Mouse (Mus musculus) C3H10T1/2 (cell line): ENCODE measurements around the gene Tcp1. TPM values are rescaled to one million over a fixed set of nuclear protein-coding genes. Genes with fewer than 3 reads are reported as not detected.

Source experiments
- polyA plus RNA-seq, 2 experiments: library from polyadenylated mRNA; unstranded; fragments of >200 nt; fragmentation: generic; extraction: Trizol; gene quantifications; one replicate each; pipeline ENCODE4 v1.2.1; 2012; ENCODE audit warnings: missing spikeins in 2 of 2

Tcp1 gene
- polyA plus RNA-seq = 100 to 1,000 TPM; 164 to 184 TPM

GRCm38 (mm10) chr17:12915488-12915880 is at the start of gene Tcp1:
Gene Tcp1, plus strand, starts transcription at chr17:12915701.

GRCm38 (mm10) chr17:12868043-12868442 is 47.5 kb upstream of the Tcp1 start, which contains the start of gene Mas1:
Gene Mas1, minus strand, starts transcription at chr17:12868143.

GRCm38 (mm10) chr17:12875734-12876133 is 39.8 kb upstream of the Tcp1 start, which contains the start of gene Mrgprh:
Gene Mrgprh, plus strand, starts transcription at chr17:12876034.

GRCm38 (mm10) chr17:12909361-12910280 is 5.9 kb upstream of the Tcp1 start, which contains the start of gene Pnldc1:
Gene Pnldc1, minus strand, starts transcription at chr17:12910230.

GRCm38 (mm10) chr17:12915881-12916583 is 531 bp downstream of the Tcp1 start, which contains the start of gene Mrpl18:
Gene Mrpl18, minus strand, starts transcription at chr17:12916345.

DNA sequence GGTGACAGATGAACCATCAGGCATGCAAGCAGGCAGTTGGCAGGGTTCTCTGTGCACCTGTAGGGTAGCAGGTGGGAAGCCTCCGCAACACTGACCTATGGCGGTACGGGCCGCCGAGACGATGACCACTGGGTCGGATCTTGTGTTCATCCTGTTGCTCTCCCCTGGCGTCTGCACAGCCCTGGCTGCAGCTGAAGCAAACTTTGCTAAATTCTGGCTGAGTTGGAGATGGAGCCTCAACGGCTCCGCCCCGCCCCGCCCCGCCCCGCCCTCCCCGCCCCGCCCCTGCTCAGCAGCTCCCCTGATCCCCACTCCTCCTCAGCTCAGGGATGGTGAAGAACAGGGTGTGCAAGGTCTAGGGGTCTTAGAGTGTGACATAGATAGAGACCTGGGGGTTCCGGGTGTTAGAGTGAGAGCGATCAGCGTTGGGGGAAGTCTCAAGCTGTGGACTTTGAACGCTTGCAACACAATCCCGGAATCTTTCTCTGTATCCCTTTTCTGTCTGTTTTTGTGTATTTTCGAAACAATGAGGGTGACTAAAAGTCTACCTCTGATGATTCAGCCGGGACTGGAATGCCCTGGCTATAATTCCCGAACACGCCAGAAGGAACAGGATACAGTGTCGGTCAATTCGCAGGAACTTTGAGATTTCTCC is 24.8 kb downstream of the Tcp1 start, which contains the start of gene Acat3:
Gene Acat3, minus strand, starts transcription at position 450 of the 655 bp plus-strand sequence.

GRCm38 (mm10) chr17:12960331-12960873 is 44.9 kb downstream of the Tcp1 start, which contains the start of gene Acat2:
Gene Acat2, minus strand, starts transcription at chr17:12960747.

Other genes with a start within 250 kb of the Tcp1 start
- gene Slc22a1, start 239.9 kb upstream of the Tcp1 start, polyA plus RNA-seq = under 1 TPM in 1 of 2 experiments, not detected in 1; 0.15 TPM
- gene Igf2r, start 146.0 kb upstream of the Tcp1 start, polyA plus RNA-seq = 10 to 100 TPM in 1 of 2 experiments, 1 to 10 TPM in 1; 1.1 to 34.1 TPM
- gene Mas1, start 47.6 kb upstream of the Tcp1 start, polyA plus RNA-seq = under 1 TPM in 1 of 2 experiments, not detected in 1; 0.18 TPM
- not detected for gene Mrgprh, start 39.7 kb upstream of the Tcp1 start, polyA plus RNA-seq
- gene Pnldc1, start 5.5 kb upstream of the Tcp1 start, polyA plus RNA-seq = 1 to 10 TPM in 1 of 2 experiments, under 1 TPM in 1; 0.09 to 1.3 TPM
- gene Mrpl18, start 644 bp downstream of the Tcp1 start, polyA plus RNA-seq = 10 to 100 TPM; 40.5 to 66.4 TPM
- 1 to 10 TPM in 1 of 2 experiments, under 1 TPM in 1; 0.78 to 9.4 TPM for gene Acat3, start 24.9 kb downstream of the Tcp1 start, polyA plus RNA-seq
- gene Acat2, start 45.0 kb downstream of the Tcp1 start, polyA plus RNA-seq = 100 to 1,000 TPM in 1 of 2 experiments, 10 to 100 TPM in 1; 75.1 to 110 TPM
- gene Wtap, start 78.5 kb downstream of the Tcp1 start, polyA plus RNA-seq = 10 to 100 TPM in 1 of 2 experiments, 1 to 10 TPM in 1; 3.6 to 24.0 TPM
- gene Sod2, start 91.1 kb downstream of the Tcp1 start, polyA plus RNA-seq = 10 to 100 TPM; 63.9 to 94.5 TPM
- not detected for gene Gpr31b, start 136.6 kb downstream of the Tcp1 start, polyA plus RNA-seq
- gene Tcp10b, start 145.4 kb downstream of the Tcp1 start, polyA plus RNA-seq = not detected
- not detected for gene Unc93a, start 216.1 kb downstream of the Tcp1 start, polyA plus RNA-seq